Mouse (Mus musculus) embryonic facial prominence, embryonic 13.5 days (tissue): ENCODE measurements around the gene Vwc2. TPM values are rescaled to one million over a fixed set of nuclear protein-coding genes. Genes with fewer than 3 reads are reported as not detected.

ENCODE experiments used
- ATAC-seq: fragments of 200-750 bp; cut with Nextera tagmentation; 2 replicates; pipeline ENCODE4 v1.8.0; 2017; ENCODE audit warnings: low read depth; ENCODE audit not compliant: insufficient number of reproducible peaks, insufficient read depth, low FRiP score, low TSS enrichment
- H3K27ac ChIP-seq: fragments of 300-500 bp; sonication (generic); 2 replicates; pipeline ENCODE4 v1.5.1; 2015; ENCODE audit warnings: moderate library complexity, mild to moderate bottlenecking, inconsistent platforms
- H3K27me3 ChIP-seq: fragments of 300-500 bp; sonication (generic); 2 replicates; pipeline ENCODE4 v1.6.1; 2015; ENCODE audit warnings: mild to moderate bottlenecking, inconsistent platforms
- H3K36me3 ChIP-seq: fragments of 300-500 bp; sonication (generic); 2 replicates; pipeline ENCODE4 v1.6.1; 2015; ENCODE audit warnings: mild to moderate bottlenecking, inconsistent platforms
- H3K4me1 ChIP-seq: fragments of 300-500 bp; sonication (generic); 2 replicates; pipeline ENCODE4 v1.6.1; 2015; ENCODE audit warnings: inconsistent platforms
- H3K4me2 ChIP-seq: fragments of 300-500 bp; sonication (generic); 2 replicates; pipeline ENCODE4 v1.6.1; 2015; ENCODE audit warnings: moderate library complexity, mild to moderate bottlenecking, inconsistent platforms
- H3K4me3 ChIP-seq: fragments of 300-500 bp; sonication (generic); 2 replicates; pipeline ENCODE4 v1.5.1; 2015; ENCODE audit warnings: mild to moderate bottlenecking, inconsistent platforms
- H3K9ac ChIP-seq: fragments of 300-500 bp; sonication (generic); 2 replicates; pipeline ENCODE4 v1.6.1; 2015; ENCODE audit warnings: mild to moderate bottlenecking, inconsistent platforms
- H3K9me3 ChIP-seq: fragments of 300-500 bp; sonication (generic); 2 replicates; pipeline ENCODE4 v1.6.1; 2016; ENCODE audit warnings: inconsistent platforms
- WGBS: fragments of 180-500 bp; shearing (Covaris S2); methylation state at CpG from one replicate; pipeline ENCODE4 v1.1.7; 2015; ENCODE audit warnings: mixed read lengths; 5-methylcytosine and 5-hydroxymethylcytosine counted together
- polyA plus RNA-seq: library from polyadenylated mRNA; unstranded; fragments of >200 nt; fragmentation: Nextera tagmentation; extraction: Ambion mirVana; gene quantifications from 2 replicates; pipeline ENCODE4 v1.2.1, GENCODE M21; 2015

The Vwc2 gene
- 0.91 and 1.1 TPM in 2 replicates for polyA plus RNA-seq

DNA sequence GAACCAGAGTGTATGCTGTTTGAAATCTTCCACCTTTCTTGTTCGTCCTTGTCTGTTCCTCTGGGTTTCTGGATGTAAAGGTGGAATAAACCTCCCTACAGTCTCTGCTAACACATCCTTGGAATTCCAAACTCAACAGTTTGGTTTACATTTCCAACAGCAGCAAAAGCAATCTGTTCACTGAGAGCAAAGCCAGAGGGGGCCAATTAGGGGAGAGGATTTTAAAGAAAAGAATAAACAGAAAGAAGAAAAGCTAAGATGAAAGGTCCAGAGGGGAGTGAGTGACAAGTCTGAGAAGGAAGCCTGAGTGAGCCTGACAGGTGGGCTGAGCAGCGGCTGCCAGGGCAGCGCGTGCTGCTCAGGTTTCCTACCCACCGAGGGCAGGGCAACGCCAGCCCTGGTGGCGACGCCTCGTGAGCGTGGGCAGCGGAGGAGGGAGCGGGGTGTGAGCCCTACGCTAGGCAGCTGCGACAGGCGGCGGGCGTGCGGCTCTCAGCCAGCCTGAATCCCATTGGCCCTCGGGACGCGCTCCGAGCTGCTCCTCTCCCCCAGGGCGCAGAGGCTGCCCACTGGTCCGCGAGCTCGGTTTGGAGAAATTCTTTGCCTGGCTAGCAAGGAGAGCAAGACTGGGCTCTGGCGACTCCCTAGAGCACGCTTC, at the start of gene Vwc2:
Gene Vwc2 (plus strand): TSS at position 648 of the 658 bp plus-strand sequence.
- Histone ChIP-seq H3K27me3 (peaks cover 72% of the 10 kb centered on the region), H3K9me3 (no peaks in the 10 kb centered on the region), H3K4me2 (peak within 1 kb of the TSS; percentile 97), H3K4me3 (peak within 1 kb of the TSS; percentile 53), H3K36me3 (no peaks in the 10 kb centered on the region), H3K9ac (peak within 1 kb of the TSS; percentile 57; the same call in 1 of the 2 replicates), H3K4me1 (peaks cover 31% of the 10 kb centered on the region), H3K27ac (no peak within 1 kb of the TSS)
- under 1% methylated on average over 28 of the region's 28 CpGs for WGBS
- peak; percentile 50; the same call in 1 of the 2 replicates for ATAC-seq

DNA sequence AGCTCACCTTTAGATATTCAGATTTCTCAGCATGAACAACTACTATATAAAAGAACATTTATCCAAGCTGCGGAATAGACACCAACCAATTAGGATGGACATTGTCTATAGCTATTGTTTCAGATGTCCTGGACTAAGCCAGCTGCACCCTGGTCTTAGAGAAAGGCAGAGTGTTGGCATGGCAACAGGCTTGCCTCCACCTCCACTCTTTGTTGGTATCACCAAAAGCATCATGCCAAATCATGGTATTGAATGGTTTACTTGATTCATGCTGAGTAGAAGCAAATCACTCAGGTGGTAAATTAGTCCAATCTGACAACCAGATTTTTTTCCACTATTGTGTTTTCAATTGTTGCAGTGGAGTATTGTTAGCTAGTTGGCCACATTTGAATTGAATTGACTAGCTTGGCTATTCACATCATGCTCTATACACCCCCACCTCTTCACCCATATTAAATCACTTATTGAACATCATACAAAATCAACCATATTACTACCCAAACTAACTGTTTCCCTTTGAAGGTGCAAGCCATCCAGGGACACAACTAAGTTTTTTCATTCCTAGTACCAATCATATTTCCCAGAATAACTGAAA, 25.8 kb upstream of the Vwc2 start:
- Histone ChIP-seq H3K27me3 (no peaks in the 10 kb centered on the region), H3K4me1 (no peaks in the 10 kb centered on the region), H3K4me3 (no peak overlapping the region), H3K36me3 (no peaks in the 10 kb centered on the region), H3K9ac (no peak overlapping the region), H3K27ac (no peak overlapping the region), H3K4me2 (no peak overlapping the region), H3K9me3 (no peaks in the 10 kb centered on the region)
- 88% methylated on average over 1 of the region's 1 CpGs for WGBS
- ATAC-seq, result no peak

DNA sequence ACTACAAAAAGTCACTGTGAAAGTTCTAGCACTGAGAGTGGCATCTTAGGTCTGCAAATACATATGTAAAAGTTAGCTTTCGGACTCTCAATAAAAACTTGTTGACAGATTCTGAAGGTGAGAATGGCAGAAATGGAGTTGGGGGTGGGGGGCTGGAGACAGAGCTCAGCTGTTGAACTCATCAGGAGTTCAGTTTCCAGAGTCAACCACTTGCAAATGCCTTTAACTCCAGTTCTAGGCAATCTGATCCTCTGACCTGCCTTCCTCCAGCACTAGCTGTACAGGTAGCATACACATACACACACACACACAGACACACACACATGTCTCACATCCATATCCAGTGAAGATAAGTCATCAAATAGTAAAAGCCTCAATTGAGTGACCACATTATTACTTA, 16.4 kb upstream of the Vwc2 start:
- Histone ChIP-seq H3K9ac (no peak overlapping the region), H3K36me3 (no peaks in the 10 kb centered on the region), H3K9me3 (no peaks in the 10 kb centered on the region), H3K4me3 (no peak overlapping the region), H3K27me3 (no peaks in the 10 kb centered on the region), H3K4me2 (no peak overlapping the region), H3K27ac (no peak overlapping the region), H3K4me1 (peaks cover 3% of the 10 kb centered on the region; the same call in 1 of the 2 replicates)
- 85% methylated on average over 1 of the region's 1 CpGs for WGBS
- ATAC-seq, result no peak

DNA sequence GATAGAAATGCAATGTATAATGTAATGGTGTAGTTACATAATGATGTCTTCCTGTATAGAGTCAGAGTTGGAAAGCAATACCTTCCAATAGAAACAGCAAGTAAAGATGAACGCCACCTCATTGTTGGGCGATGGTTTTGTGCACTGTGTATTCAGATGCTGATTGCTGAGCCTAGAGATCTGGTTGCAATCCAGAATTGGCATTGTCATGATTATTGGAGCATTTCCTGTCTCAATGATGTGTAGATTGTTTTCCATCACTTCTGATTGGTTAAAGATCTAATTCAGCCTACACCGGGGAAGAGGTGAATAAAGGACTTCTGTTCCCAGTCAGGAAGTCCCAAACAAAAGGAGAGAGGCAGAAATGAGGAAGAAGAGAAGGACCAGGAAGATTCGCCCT, 15.7 kb upstream of the Vwc2 start:
- H3K4me3 ChIP-seq, result no peak overlapping the region

DNA sequence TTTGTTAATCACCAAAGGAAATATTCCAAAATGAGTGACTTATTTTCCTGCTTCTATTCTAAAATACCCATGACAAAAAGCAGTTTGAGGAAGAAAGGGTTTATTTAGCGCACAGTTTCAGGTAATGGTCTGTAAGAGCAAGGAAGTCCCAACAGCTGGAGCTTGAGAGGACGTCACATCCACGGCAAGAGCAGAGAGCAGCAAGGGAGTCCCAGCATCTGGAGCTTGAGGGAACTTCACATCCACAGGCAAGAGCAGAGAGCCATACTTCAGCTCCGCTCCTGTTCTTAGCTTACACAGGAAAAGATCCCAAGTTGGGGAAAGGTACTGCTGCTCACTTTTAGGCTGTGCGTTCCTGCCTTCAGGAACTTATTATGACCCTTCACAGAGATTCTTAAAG, 15.0 kb upstream of the Vwc2 start:
- Histone ChIP-seq H3K4me2 (no peak overlapping the region), H3K9ac (no peak overlapping the region), H3K9me3 (no peaks in the 10 kb centered on the region), H3K36me3 (no peaks in the 10 kb centered on the region), H3K27me3 (no peaks in the 10 kb centered on the region), H3K4me3 (no peak overlapping the region), H3K27ac (no peak overlapping the region), H3K4me1 (peaks cover 3% of the 10 kb centered on the region; the same call in 1 of the 2 replicates)
- ATAC-seq, result no peak
- WGBS, result 81% methylated on average over 5 of the region's 5 CpGs

More for the DNA sequence above, 15.7 kb upstream of the Vwc2 start:
- H3K4me2 ChIP-seq, result no peak overlapping the region
- ATAC-seq, result no peak
- no peak overlapping the region for H3K27ac ChIP-seq
- H3K36me3 ChIP-seq, result no peaks in the 10 kb centered on the region
- 51% methylated on average over 4 of the region's 4 CpGs for WGBS
- no peak overlapping the region for H3K9ac ChIP-seq
- peaks cover 3% of the 10 kb centered on the region; the same call in 1 of the 2 replicates for H3K4me1 ChIP-seq
- no peaks in the 10 kb centered on the region for H3K27me3 ChIP-seq
- no peaks in the 10 kb centered on the region for H3K9me3 ChIP-seq

DNA sequence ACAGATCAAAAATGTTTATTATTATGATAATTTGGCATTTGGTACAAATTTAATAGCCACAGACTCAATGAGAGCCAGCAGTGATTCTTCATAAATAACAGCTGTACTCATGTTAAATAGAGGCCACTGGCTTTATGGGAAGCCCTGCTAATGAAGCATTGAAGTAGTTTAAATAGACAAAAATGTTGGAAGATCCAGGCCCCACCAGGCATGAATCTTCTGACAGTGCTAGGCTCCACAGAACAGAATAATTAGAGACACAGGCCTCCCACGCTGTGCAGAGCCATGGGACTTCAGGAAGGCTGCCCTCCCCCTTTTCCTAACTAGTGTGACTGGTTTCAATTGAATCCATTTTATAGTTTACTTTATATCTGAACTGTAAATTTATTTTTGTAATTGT, 11.8 kb upstream of the Vwc2 start:
- Histone ChIP-seq H3K27me3 (no peaks in the 10 kb centered on the region), H3K4me1 (peaks cover 3% of the 10 kb centered on the region; the same call in 1 of the 2 replicates), H3K27ac (no peak overlapping the region), H3K9ac (no peak overlapping the region), H3K36me3 (no peaks in the 10 kb centered on the region), H3K9me3 (no peaks in the 10 kb centered on the region), H3K4me2 (no peak overlapping the region), H3K4me3 (no peak overlapping the region)
- 0 out of 2 replicates have a peak, but pooled peaks have one; percentile 43 for ATAC-seq
- WGBS, result 18% methylated on average over 1 of the region's 1 CpGs

DNA sequence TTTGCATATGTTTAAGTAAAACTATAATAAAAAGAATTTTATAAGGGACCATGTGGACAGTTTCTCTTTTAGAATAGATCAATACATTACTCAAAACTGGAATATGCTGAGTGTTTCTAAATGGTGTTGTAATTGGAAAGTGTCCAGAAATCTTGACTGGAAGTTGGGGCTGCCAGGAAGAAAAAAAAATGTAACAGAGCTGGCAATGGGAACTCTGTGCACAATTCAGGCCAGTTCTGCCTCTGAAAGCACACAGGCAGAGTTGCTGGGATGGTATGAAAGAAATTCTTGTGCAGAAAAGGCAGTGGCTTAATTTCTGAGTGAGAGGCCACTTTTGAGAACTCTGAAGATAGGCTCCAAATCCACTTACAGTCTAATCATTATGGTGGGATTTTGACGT, 11.4 kb upstream of the Vwc2 start:
- H3K27me3 ChIP-seq, result no peaks in the 10 kb centered on the region
- no peak overlapping the region for H3K4me2 ChIP-seq
- H3K4me1 ChIP-seq, result peaks cover 3% of the 10 kb centered on the region; the same call in 1 of the 2 replicates
- H3K9ac ChIP-seq, result no peak overlapping the region
- no peaks in the 10 kb centered on the region for H3K36me3 ChIP-seq
- H3K4me3 ChIP-seq, result no peak overlapping the region
- H3K27ac ChIP-seq, result no peak overlapping the region
- ATAC-seq, result no peak
- WGBS, result 19% methylated on average over 1 of the region's 1 CpGs
- no peaks in the 10 kb centered on the region for H3K9me3 ChIP-seq

DNA sequence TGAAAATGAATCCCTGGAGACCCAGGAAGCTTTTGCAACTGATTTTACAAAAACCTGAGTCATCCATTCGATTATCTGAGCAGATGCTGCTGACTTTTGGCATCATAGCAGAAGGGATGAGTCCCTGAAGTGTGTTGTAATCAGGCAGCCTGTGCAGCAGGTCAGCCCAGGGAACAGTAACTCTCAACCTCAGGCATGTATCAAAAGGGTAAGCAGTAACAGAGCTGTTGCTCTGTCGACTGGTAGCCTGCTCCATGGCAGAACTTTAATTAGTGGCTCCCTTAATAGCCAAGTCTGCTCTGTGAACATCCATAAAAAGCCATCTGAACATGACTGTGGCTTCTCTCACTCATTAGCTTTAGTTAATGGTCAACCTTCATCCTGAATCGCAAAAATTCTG, 5.1 kb upstream of the Vwc2 start:
- no peak for ATAC-seq
- H3K4me1 ChIP-seq, result peaks cover 6% of the 10 kb centered on the region
- no peaks in the 10 kb centered on the region for H3K36me3 ChIP-seq
- H3K9ac ChIP-seq, result no peak overlapping the region
- no peaks in the 10 kb centered on the region for H3K9me3 ChIP-seq
- no peak overlapping the region for H3K27ac ChIP-seq
- H3K4me3 ChIP-seq, result no peak overlapping the region
- 66% methylated on average over 3 of the region's 3 CpGs for WGBS
- H3K27me3 ChIP-seq, result peaks cover 24% of the 10 kb centered on the region
- no peak overlapping the region for H3K4me2 ChIP-seq

DNA sequence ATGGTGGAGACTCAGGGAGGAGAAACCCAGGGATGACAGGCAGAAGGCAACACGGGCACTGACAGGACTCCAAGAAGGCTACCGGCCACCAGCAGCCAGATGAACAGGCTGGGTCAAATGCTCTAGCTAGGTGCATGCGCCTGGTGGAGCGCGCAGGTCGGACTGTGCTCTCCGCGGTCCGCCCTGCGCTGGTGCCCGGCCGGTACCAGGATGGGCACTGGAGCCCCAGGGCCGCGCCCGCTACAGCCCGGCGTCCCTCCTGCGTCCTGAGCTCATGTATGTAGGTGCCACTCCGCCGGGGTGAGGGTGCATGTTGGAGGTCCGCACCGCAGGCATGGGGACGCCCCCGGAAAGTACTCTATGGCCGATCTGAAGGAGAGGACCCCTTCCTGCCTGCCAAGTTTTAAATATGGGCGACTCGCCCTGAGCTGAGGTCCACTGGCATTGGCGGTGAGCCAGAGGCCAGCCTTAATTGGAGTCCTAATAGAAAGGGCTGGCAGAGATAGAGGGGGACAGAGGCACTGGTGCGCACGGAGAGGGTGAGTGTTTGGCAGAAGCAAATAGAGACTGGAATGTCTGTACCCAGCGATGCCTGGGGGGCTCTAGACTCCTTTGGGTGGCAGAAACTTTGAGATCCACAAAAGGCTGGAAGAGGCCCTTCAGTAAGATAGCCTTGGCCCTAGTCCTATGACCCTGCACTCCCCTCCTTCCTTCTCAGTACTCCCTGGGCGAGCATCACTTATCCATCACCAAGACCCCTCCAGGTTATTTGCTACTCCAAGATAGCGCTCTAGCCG, 409 bp downstream of the Vwc2 start:
- no peak for ATAC-seq
- Histone ChIP-seq H3K4me1 (peaks cover 31% of the 10 kb centered on the region), H3K4me2 (peak overlapping the region; percentile 97), H3K36me3 (no peaks in the 10 kb centered on the region), H3K4me3 (peak overlapping the region; percentile 53), H3K27ac (no peak overlapping the region), H3K9me3 (no peaks in the 10 kb centered on the region), H3K27me3 (peaks cover 78% of the 10 kb centered on the region), H3K9ac (peak overlapping the region; percentile 57; the same call in 1 of the 2 replicates)
- WGBS, result under 1% methylated on average over 34 of the region's 34 CpGs

DNA sequence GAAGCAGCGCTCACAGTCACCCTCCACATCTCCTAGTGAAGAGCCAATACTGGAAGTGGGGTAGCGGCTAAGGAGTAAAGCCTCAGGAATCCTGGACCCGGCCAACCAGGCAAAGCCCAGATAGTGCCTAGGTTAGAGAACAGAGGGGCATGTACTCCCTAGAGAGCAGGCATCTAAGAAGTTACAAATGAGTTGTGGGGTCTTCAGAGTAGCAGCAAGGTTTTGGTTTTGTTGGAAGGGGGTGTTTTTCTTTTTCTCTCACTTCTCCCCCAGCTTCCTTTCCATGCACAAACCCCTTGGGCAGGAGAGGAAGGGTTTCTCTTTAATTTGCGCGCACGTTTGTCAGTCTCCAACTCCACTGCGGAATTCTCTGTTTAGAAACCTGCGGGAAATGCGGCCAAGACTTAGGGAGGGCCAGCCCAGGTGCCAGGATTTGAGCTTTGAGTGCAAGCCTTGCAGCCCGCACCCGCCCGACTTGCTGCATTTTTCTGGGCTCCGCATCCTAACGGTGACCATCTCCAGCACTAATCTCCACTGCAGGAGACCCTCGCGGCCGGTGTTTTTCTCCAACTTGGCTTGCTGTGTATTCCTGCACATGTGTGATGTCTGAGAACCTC, 1.1 kb downstream of the Vwc2 start:
- H3K9ac ChIP-seq, result peak overlapping the region; percentile 60; the same call in 1 of the 2 replicates
- no peaks in the 10 kb centered on the region for H3K9me3 ChIP-seq
- WGBS, result under 1% methylated on average over 17 of the region's 17 CpGs
- peaks cover 31% of the 10 kb centered on the region for H3K4me1 ChIP-seq
- H3K27me3 ChIP-seq, result peaks cover 82% of the 10 kb centered on the region
- no peak overlapping the region for H3K27ac ChIP-seq
- peak overlapping the region; percentile 53 for H3K4me3 ChIP-seq
- no peak for ATAC-seq
- no peaks in the 10 kb centered on the region for H3K36me3 ChIP-seq
- peak overlapping the region; percentile 97 for H3K4me2 ChIP-seq
